Mouse (Mus musculus): ENCODE results near the gene Il34.
A peak's percentile ranks its signal among the peaks of the same experiment; 100 is the strongest.

Gene Il34

GRCm38 (mm10) chr8:110776335-110776734 lies 29.4 kb downstream of the Il34 start:
- DNase-seq (ENCODE audit: low read depth), result no peak

- DNase-seq (ENCODE audit: low read depth), result no peak
Measured at GRCm38 (mm10) chr8:110775721-110776120, 30.0 kb downstream of the Il34 start.

GRCm38 (mm10) chr8:110775316-110775715 lies 30.4 kb downstream of the Il34 start:
- DNase-seq (ENCODE audit: low read depth), result peak; percentile 36

GRCm38 (mm10) chr8:110774725-110775124 lies 31.0 kb downstream of the Il34 start:
- no peak for DNase-seq (ENCODE audit: low read depth)

- no peak for DNase-seq (ENCODE audit: low read depth)
Measured at GRCm38 (mm10) chr8:110774047-110774446, 31.7 kb downstream of the Il34 start.

- no peak for DNase-seq (ENCODE audit: low read depth)
Measured at GRCm38 (mm10) chr8:110772452-110772851, 33.3 kb downstream of the Il34 start.

GRCm38 (mm10) chr8:110767261-110767660 lies 38.5 kb downstream of the Il34 start:
- DNase-seq (ENCODE audit: low read depth), result no peak

GRCm38 (mm10) chr8:110764671-110765070 lies 41.1 kb downstream of the Il34 start:
- DNase-seq (ENCODE audit: low read depth), result no peak

- no peak for DNase-seq (ENCODE audit: low read depth)
Measured at GRCm38 (mm10) chr8:110761988-110762387, 43.7 kb downstream of the Il34 start.

GRCm38 (mm10) chr8:110761185-110761584 lies 44.5 kb downstream of the Il34 start:
- no peak for DNase-seq (ENCODE audit: low read depth)

GRCm38 (mm10) chr8:110760280-110760940 lies 45.3 kb downstream of the Il34 start:
- DNase-seq (ENCODE audit: low read depth), result no peak

GRCm38 (mm10) chr8:110756196-110756595 lies 49.5 kb downstream of the Il34 start:
- DNase-seq (ENCODE audit: low read depth), result no peak

- DNase-seq (ENCODE audit: low read depth), result no peak
Measured at GRCm38 (mm10) chr8:110755511-110756170, 50.1 kb downstream of the Il34 start.

- no peak for DNase-seq (ENCODE audit: low read depth)
Measured at GRCm38 (mm10) chr8:110754713-110755112, 51.0 kb downstream of the Il34 start.

GRCm38 (mm10) chr8:110751490-110751889 lies 54.2 kb downstream of the Il34 start:
- no peak for DNase-seq (ENCODE audit: low read depth)

GRCm38 (mm10) chr8:110750269-110750668 lies 55.5 kb downstream of the Il34 start:
- no peak for DNase-seq (ENCODE audit: low read depth)

GRCm38 (mm10) chr8:110749500-110750170 lies 56.1 kb downstream of the Il34 start:
- DNase-seq (ENCODE audit: low read depth), result peak; percentile 80

- DNase-seq (ENCODE audit: low read depth), result no peak
Measured at GRCm38 (mm10) chr8:110746661-110747060, 59.1 kb downstream of the Il34 start.

GRCm38 (mm10) chr8:110745162-110745561 lies 60.6 kb downstream of the Il34 start:
- DNase-seq (ENCODE audit: low read depth), result no peak

- no peak for DNase-seq (ENCODE audit: low read depth)
Measured at GRCm38 (mm10) chr8:110742452-110742818, 63.3 kb downstream of the Il34 start.

GRCm38 (mm10) chr8:110741816-110742451 lies 63.8 kb downstream of the Il34 start:
- DNase-seq (ENCODE audit: low read depth), result no peak

GRCm38 (mm10) chr8:110740629-110741175 lies 65.0 kb downstream of the Il34 start:
- no peak for DNase-seq (ENCODE audit: low read depth)
